Mouse (Mus musculus) Muller cell, postnatal 12 days (primary cell): ENCODE measurements at regions not wholly inside any gene's neighbourhood (a gene's known extent, or its start where the extent isn't known, plus 50 kb on each side); places are given as distances from the start of the nearest gene placed in this dataset.

Source experiments
- DNase-seq: peaks from one replicate; pipeline ENCODE4 v3.0.0-alpha.2; 2015; ENCODE audit errors: inconsistent ontology term

GRCm38 (mm10) chr2:172094159-172094558 lies 50.9 kb upstream of the Cbln4 start:
- no peak for DNase-seq

GRCm38 (mm10) chr2:172103881-172104655 lies 60.8 kb upstream of the Cbln4 start:
- DNase-seq = peak; percentile 21

GRCm38 (mm10) chr2:172105241-172105640 lies 62.0 kb upstream of the Cbln4 start:
- DNase-seq = no peak

GRCm38 (mm10) chr2:172110706-172111105 lies 67.4 kb upstream of the Cbln4 start:
- DNase-seq = no peak

GRCm38 (mm10) chr2:172113639-172114038 lies 70.4 kb upstream of the Cbln4 start:
- DNase-seq = no peak

GRCm38 (mm10) chr2:172115604-172116206 lies 72.4 kb upstream of the Cbln4 start:
- no peak for DNase-seq

- DNase-seq = no peak
These were observed 84.3 kb upstream of the Cbln4 start for GRCm38 (mm10) chr2:172127517-172127916.

GRCm38 (mm10) chr2:172131232-172131631 lies 88.0 kb upstream of the Cbln4 start:
- peak; percentile 30 for DNase-seq

- DNase-seq = peak; percentile 54
These were observed 89.5 kb upstream of the Cbln4 start for GRCm38 (mm10) chr2:172132623-172133332.

- DNase-seq = no peak
These were observed 96.8 kb upstream of the Cbln4 start for GRCm38 (mm10) chr2:172140080-172140479.

GRCm38 (mm10) chr2:172143269-172143668 lies 100.0 kb upstream of the Cbln4 start:
- no peak for DNase-seq

- no peak for DNase-seq
These were observed 99.6 kb upstream of the Mc3r start for GRCm38 (mm10) chr2:172148736-172149135.

GRCm38 (mm10) chr2:172149734-172150133 lies 98.6 kb upstream of the Mc3r start:
- DNase-seq = peak; percentile 18

GRCm38 (mm10) chr2:172150898-172151297 lies 97.4 kb upstream of the Mc3r start:
- no peak for DNase-seq

GRCm38 (mm10) chr2:172159909-172160308 lies 88.4 kb upstream of the Mc3r start:
- DNase-seq = no peak

GRCm38 (mm10) chr2:172177371-172177770 lies 70.9 kb upstream of the Mc3r start:
- no peak for DNase-seq

GRCm38 (mm10) chr2:172179301-172179700 lies 69.0 kb upstream of the Mc3r start:
- no peak for DNase-seq

- DNase-seq = no peak
These were observed 50.5 kb upstream of the Mc3r start for GRCm38 (mm10) chr2:172197746-172198145.
